Mouse (Mus musculus) kidney, postnatal 0 days (tissue): ENCODE measurements at regions not wholly inside any gene's neighbourhood (a gene's known extent, or its start where the extent isn't known, plus 50 kb on each side); places are given as distances from the start of the nearest gene placed in this dataset.

Experiments used
- ATAC-seq: fragments of 200-750 bp; cut with Nextera tagmentation; replicated peaks from 2 replicates; pipeline ENCODE4 v1.8.0; 2017; ENCODE audit warnings: low read depth, moderate number of reproducible peaks, moderate TSS enrichment, moderate library complexity; ENCODE audit not compliant: low FRiP score
- DNase-seq: peaks from one replicate; pipeline ENCODE4 v3.0.0-alpha.2; 2016; ENCODE audit warnings: low spot score
- H3K27ac ChIP-seq: fragments of 300-500 bp; sonication (generic); 2 replicates; pipeline ENCODE4 v1.5.1; 2014; ENCODE audit warnings: mild to moderate bottlenecking
- H3K27me3 ChIP-seq: fragments of 300-500 bp; sonication (generic); 2 replicates; pipeline ENCODE4 v1.6.1; 2014; ENCODE audit warnings: low read length, mixed read lengths; ENCODE audit not compliant: insufficient read depth
- H3K36me3 ChIP-seq: fragments of 300-500 bp; sonication (generic); 2 replicates; pipeline ENCODE4 v1.6.1; 2014; ENCODE audit warnings: low read length, mixed read lengths; ENCODE audit not compliant: insufficient read depth
- H3K4me1 ChIP-seq: fragments of 300-500 bp; sonication (generic); replicated peaks from 2 replicates; pipeline ENCODE4 v1.6.1; 2014; ENCODE audit warnings: antibody characterized with exemption, low read length, mixed read lengths; ENCODE audit not compliant: insufficient read depth
- H3K4me2 ChIP-seq: fragments of 300-500 bp; sonication (generic); 2 replicates; pipeline ENCODE4 v1.6.1; 2014; ENCODE audit warnings: mild to moderate bottlenecking, low read length, moderate library complexity, mixed read lengths
- H3K4me3 ChIP-seq: fragments of 300-500 bp; sonication (generic); replicated peaks from 2 replicates; pipeline ENCODE4 v1.5.1; 2014; ENCODE audit warnings: low read depth, low read length
- H3K9ac ChIP-seq: fragments of 300-500 bp; sonication (generic); 2 replicates; pipeline ENCODE4 v1.6.1; 2014; ENCODE audit warnings: low read depth, low read length
- H3K9me3 ChIP-seq: fragments of 300-500 bp; sonication (generic); replicated peaks from 2 replicates; pipeline ENCODE4 v1.6.1; 2016; ENCODE audit warnings: low read length, inconsistent platforms, mixed read lengths
- CTCF ChIP-seq: IDR thresholded peaks from 2 replicates; pipeline ENCODE4 v1.5.1; 2016; ENCODE audit warnings: antibody characterized with exemption, low read depth, mild to moderate bottlenecking, moderate library complexity
- WGBS: fragments of 180-500 bp; shearing (Covaris S2); extraction: QIAGEN DNeasy Blood & Tissue Kit; methylation state at CpG from one replicate; pipeline ENCODE4 v1.1.7; 2014; 5-methylcytosine and 5-hydroxymethylcytosine counted together

- DNase-seq = no peak
Observed at GRCm38 (mm10) chr9:90851044-90851443, 511.2 kb upstream of the Zic4 start.

GRCm38 (mm10) chr9:90871636-90872035 is 490.6 kb upstream of the Zic4 start:
- Histone ChIP-seq H3K9ac (no peak overlapping the region), H3K36me3 (no peaks in the 10 kb centered on the region), H3K27me3 (no peaks in the 10 kb centered on the region), H3K4me2 (no peak overlapping the region), H3K4me1 (no peaks in the 10 kb centered on the region), H3K9me3 (no peaks in the 10 kb centered on the region), H3K27ac (no peak overlapping the region), H3K4me3 (no peak overlapping the region)
- DNase-seq (no peak), ATAC-seq (no peak)
- no peak for TF ChIP-seq CTCF
- WGBS = 81% methylated on average over 5 of the region's 5 CpGs

More at GRCm38 (mm10) chr9:90851044-90851443, 511.2 kb upstream of the Zic4 start:
- Histone ChIP-seq H3K27me3 (no peaks in the 10 kb centered on the region), H3K36me3 (no peaks in the 10 kb centered on the region), H3K4me1 (no peaks in the 10 kb centered on the region), H3K9me3 (no peaks in the 10 kb centered on the region), H3K9ac (no peak overlapping the region), H3K4me3 (no peak overlapping the region), H3K27ac (no peak overlapping the region), H3K4me2 (no peak overlapping the region)
- 88% methylated on average over 5 of the region's 5 CpGs for WGBS
- no peak for TF ChIP-seq CTCF
- ATAC-seq = no peak

GRCm38 (mm10) chr9:90884467-90884866 is 477.7 kb upstream of the Zic4 start:
- Histone ChIP-seq H3K4me3 (no peak overlapping the region), H3K27me3 (no peaks in the 10 kb centered on the region), H3K9ac (no peak overlapping the region), H3K27ac (no peak overlapping the region), H3K9me3 (no peaks in the 10 kb centered on the region), H3K4me2 (no peak overlapping the region), H3K4me1 (no peaks in the 10 kb centered on the region), H3K36me3 (no peaks in the 10 kb centered on the region)
- no peak for ATAC-seq
- no peak for DNase-seq
- TF ChIP-seq CTCF = no peak
- 86% methylated on average over 1 of the region's 1 CpGs for WGBS

GRCm38 (mm10) chr9:90887405-90887804 is 474.8 kb upstream of the Zic4 start:
- ATAC-seq (no peak), DNase-seq (no peak)
- WGBS = 92% methylated on average over 3 of the region's 3 CpGs
- TF ChIP-seq CTCF = no peak
- no peak overlapping the region for H3K27ac ChIP-seq
- no peaks in the 10 kb centered on the region for H3K36me3 ChIP-seq
- no peaks in the 10 kb centered on the region for H3K4me1 ChIP-seq
- no peak overlapping the region for H3K4me2 ChIP-seq
- no peaks in the 10 kb centered on the region for H3K27me3 ChIP-seq
- H3K9me3 ChIP-seq = no peaks in the 10 kb centered on the region
- H3K4me3 ChIP-seq = no peak overlapping the region
- H3K9ac ChIP-seq = no peak overlapping the region

- no peak for TF ChIP-seq CTCF
- ATAC-seq = no peak
- no peak overlapping the region for H3K4me3 ChIP-seq
Observed at GRCm38 (mm10) chr9:90890801-90891200, 471.4 kb upstream of the Zic4 start.

GRCm38 (mm10) chr9:90892816-90893215 is 469.4 kb upstream of the Zic4 start:
- H3K4me1 ChIP-seq = no peaks in the 10 kb centered on the region
- ATAC-seq (no peak), DNase-seq (no peak)
- no peak overlapping the region for H3K9ac ChIP-seq
- no peak overlapping the region for H3K4me3 ChIP-seq
- H3K4me2 ChIP-seq = no peak overlapping the region
- H3K9me3 ChIP-seq = no peaks in the 10 kb centered on the region
- 53% methylated on average over 1 of the region's 1 CpGs for WGBS
- TF ChIP-seq CTCF = no peak
- H3K27ac ChIP-seq = no peak overlapping the region
- H3K27me3 ChIP-seq = no peaks in the 10 kb centered on the region
- H3K36me3 ChIP-seq = no peaks in the 10 kb centered on the region

More at GRCm38 (mm10) chr9:90890801-90891200, 471.4 kb upstream of the Zic4 start:
- H3K9ac ChIP-seq = no peak overlapping the region
- no peaks in the 10 kb centered on the region for H3K27me3 ChIP-seq
- H3K36me3 ChIP-seq = no peaks in the 10 kb centered on the region
- 88% methylated on average over 4 of the region's 4 CpGs for WGBS
- H3K27ac ChIP-seq = no peak overlapping the region
- no peak overlapping the region for H3K4me2 ChIP-seq
- DNase-seq = no peak
- no peaks in the 10 kb centered on the region for H3K9me3 ChIP-seq
- no peaks in the 10 kb centered on the region for H3K4me1 ChIP-seq

GRCm38 (mm10) chr9:90903557-90903956 is 458.7 kb upstream of the Zic4 start:
- 43% methylated on average over 5 of the region's 5 CpGs for WGBS

More at GRCm38 (mm10) chr9:90903557-90903956, 458.7 kb upstream of the Zic4 start:
- Histone ChIP-seq H3K4me3 (no peak overlapping the region), H3K9me3 (no peaks in the 10 kb centered on the region), H3K9ac (no peak overlapping the region), H3K36me3 (no peaks in the 10 kb centered on the region), H3K27ac (no peak overlapping the region), H3K4me1 (no peaks in the 10 kb centered on the region), H3K27me3 (no peaks in the 10 kb centered on the region), H3K4me2 (no peak overlapping the region)
- ATAC-seq (no peak), DNase-seq (no peak)
- no peak for TF ChIP-seq CTCF
